Mouse (Mus musculus): ENCODE data around the gene Cyp2c70.
"Not testable (repeated sequence)": the region's sequence is repeated elsewhere in the genome, so short reads cannot be mapped to it uniquely, and the experiment has no call there.

The Cyp2c70 gene

GRCm38 (mm10) chr19:40187160-40187559 lies at the start of gene Cyp2c70:
TSS of gene Cyp2c70 (minus strand) at chr19:40187333.
- DNase-seq (ENCODE audit: low spot score): no peak

GRCm38 (mm10) chr19:40232560-40232959 lies 45.4 kb upstream of the Cyp2c70 start:
- no peak for DNase-seq (ENCODE audit: low spot score)

GRCm38 (mm10) chr19:40231825-40232541 lies 44.9 kb upstream of the Cyp2c70 start:
- no peak for DNase-seq (ENCODE audit: low spot score)

- no peak for DNase-seq (ENCODE audit: low spot score)
These were observed 44.1 kb upstream of the Cyp2c70 start for GRCm38 (mm10) chr19:40231074-40231738.

GRCm38 (mm10) chr19:40226516-40227151 lies 39.5 kb upstream of the Cyp2c70 start:
- DNase-seq (ENCODE audit: low spot score): no peak

- DNase-seq (ENCODE audit: low spot score): no peak
These were observed 38.6 kb upstream of the Cyp2c70 start for GRCm38 (mm10) chr19:40225761-40226110.

- peak; percentile 51 for DNase-seq (ENCODE audit: low spot score)
These were observed 38.1 kb upstream of the Cyp2c70 start for GRCm38 (mm10) chr19:40225102-40225760.

- not testable (repeated sequence) for DNase-seq (ENCODE audit: low spot score)
These were observed 35.2 kb upstream of the Cyp2c70 start for GRCm38 (mm10) chr19:40222307-40222706.

GRCm38 (mm10) chr19:40220878-40221277 lies 33.7 kb upstream of the Cyp2c70 start:
- DNase-seq (ENCODE audit: low spot score): no peak

GRCm38 (mm10) chr19:40202947-40203346 lies 15.8 kb upstream of the Cyp2c70 start:
- DNase-seq (ENCODE audit: low spot score): not testable (repeated sequence)

- DNase-seq (ENCODE audit: low spot score): no peak
These were observed 3.5 kb upstream of the Cyp2c70 start for GRCm38 (mm10) chr19:40190596-40190995.

GRCm38 (mm10) chr19:40183600-40183999 lies 3.5 kb downstream of the Cyp2c70 start:
- DNase-seq (ENCODE audit: low spot score): no peak

- DNase-seq (ENCODE audit: low spot score): no peak
These were observed 8.8 kb downstream of the Cyp2c70 start for GRCm38 (mm10) chr19:40178311-40178710.

GRCm38 (mm10) chr19:40168391-40168790 lies 18.7 kb downstream of the Cyp2c70 start:
- not testable (repeated sequence) for DNase-seq (ENCODE audit: low spot score)

- not testable (repeated sequence) for DNase-seq (ENCODE audit: low spot score)
These were observed 60.1 kb downstream of the Cyp2c70 start for GRCm38 (mm10) chr19:40126996-40127395.

- DNase-seq (ENCODE audit: low spot score): not testable (repeated sequence)
These were observed 62.0 kb downstream of the Cyp2c70 start for GRCm38 (mm10) chr19:40125165-40125564.

- DNase-seq (ENCODE audit: low spot score): not testable (repeated sequence)
These were observed 67.5 kb downstream of the Cyp2c70 start for GRCm38 (mm10) chr19:40119624-40120023.

Data from lung, postnatal 25 days (tissue).